Mouse (Mus musculus): Measurements from ENCODE around the gene Zfp706. TPM values are rescaled to one million over a fixed set of nuclear protein-coding genes. Genes with fewer than 3 reads are reported as not detected.
A peak's percentile ranks its signal among the peaks of the same experiment; 100 is the strongest.

Zfp706 gene
- total RNA-seq, 1 experiment, result 65.1 TPM

DNA sequence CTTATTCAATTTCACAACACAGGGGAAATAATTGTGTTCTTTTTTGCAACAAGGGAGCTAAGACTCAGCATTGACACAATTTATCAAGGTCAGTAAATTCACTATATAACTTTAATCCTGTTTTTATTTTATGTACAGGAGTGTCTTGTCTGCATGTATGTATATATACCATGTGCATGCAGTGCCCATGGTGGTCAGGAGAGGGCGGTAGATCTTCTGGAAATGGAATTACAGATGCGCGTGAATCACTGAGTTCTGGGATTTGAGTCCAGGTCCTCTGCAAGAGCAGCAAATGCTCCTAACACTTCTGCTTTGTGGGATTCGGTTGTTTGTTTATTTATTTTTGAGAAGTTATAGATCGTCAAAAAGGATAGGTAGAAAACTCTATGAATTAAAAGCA lies 37.8 kb downstream of the Zfp706 start:
- DNase-seq (ENCODE audit: low read depth, low spot score), result peak; percentile 59
- TF ChIP-seq ZNF384 (IDR thresholded peaks at IDR 0.05; ENCODE audit: low read depth, low read length) (no peak), ZC3H11A (IDR thresholded peaks at IDR 0.05; ENCODE audit: borderline replicate concordance, low read depth, low read length) (peak; percentile 85)
- Histone ChIP-seq H3K27ac (ENCODE audit: insufficient read depth, low read depth, low read length, poor library complexity, severe bottlenecking) (no peak overlapping the region), H3K4me1 (ENCODE audit: control insufficient read depth in 2 of 2, insufficient read depth in 2 of 2, low read length in 2 of 2, poor library complexity in 1 of 2) (peaks cover 3 to 18% of the 10 kb centered on the region in 2 experiments; a peak in 3 of 4 replicates), H3K4me3 (ENCODE audit: insufficient read depth in 1 of 2, low read depth in 1 of 2, low read length in 2 of 2, poor library complexity in 1 of 2, severe bottlenecking in 1 of 2) (no peak overlapping the region), H3K36me3 (ENCODE audit: control insufficient read depth, insufficient read depth, low read length, poor library complexity, severe bottlenecking) (no peaks in the 10 kb centered on the region), H3K9me3 (ENCODE audit: control insufficient read depth, insufficient read depth, low read depth, low read length) (no peaks in the 10 kb centered on the region), H3K9ac (ENCODE audit: insufficient read depth, low read depth, low read length, poor library complexity, severe bottlenecking) (no peak overlapping the region)
- in situ Hi-C loops (cut with MboI; ENCODE audit: low sequenced_read_pairs in 2 of 2, unreplicated experiment in 2 of 2), result no loop called here

DNA sequence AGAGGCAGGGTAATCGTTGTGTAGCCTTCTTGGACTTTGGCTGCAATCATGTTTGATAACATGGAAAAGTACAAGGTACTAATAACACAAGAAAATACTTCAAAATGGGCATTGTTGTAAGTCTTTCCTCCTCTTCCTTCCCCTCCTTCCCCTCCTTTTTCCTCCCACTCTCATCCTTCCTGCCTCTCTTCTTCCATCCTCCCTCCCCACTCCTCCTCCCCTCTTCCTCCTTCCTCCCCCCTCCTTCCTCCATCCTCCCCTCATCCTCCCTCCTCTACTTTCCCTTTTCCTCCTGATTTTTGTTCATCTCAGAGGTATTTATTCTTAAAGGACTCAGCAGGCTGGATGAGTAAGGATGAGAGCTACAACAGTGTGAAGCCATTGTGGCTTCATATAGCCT lies 39.3 kb downstream of the Zfp706 start:
- H3K36me3 ChIP-seq (ENCODE audit: control insufficient read depth, insufficient read depth, low read length, poor library complexity, severe bottlenecking), result no peaks in the 10 kb centered on the region
- no peak overlapping the region for H3K4me3 ChIP-seq (ENCODE audit: insufficient read depth in 1 of 2, low read depth in 1 of 2, low read length in 2 of 2, poor library complexity in 1 of 2, severe bottlenecking in 1 of 2)
- TF ChIP-seq CHD2 (IDR thresholded peaks at IDR 0.05; ENCODE audit: low read depth, low read length) (no peak), HCFC1 (IDR thresholded peaks at IDR 0.05; ENCODE audit: borderline replicate concordance, insufficient read depth, low read length) (no peak), ZC3H11A (IDR thresholded peaks at IDR 0.05; ENCODE audit: borderline replicate concordance, low read depth, low read length) (no peak), MAFK (IDR thresholded peaks at IDR 0.05; ENCODE audit: insufficient read depth, low read depth, low read length) (no peak), ZNF384 (IDR thresholded peaks at IDR 0.05; ENCODE audit: low read depth, low read length) (no peak)
- H3K9ac ChIP-seq (ENCODE audit: insufficient read depth, low read depth, low read length, poor library complexity, severe bottlenecking), result no peak overlapping the region
- H3K4me1 ChIP-seq (ENCODE audit: control insufficient read depth in 2 of 2, insufficient read depth in 2 of 2, low read length in 2 of 2, poor library complexity in 1 of 2), result peaks cover 3 to 14% of the 10 kb centered on the region in 2 experiments; a peak in 2 of 4 replicates
- no peak for DNase-seq (ENCODE audit: low read depth, low spot score)
- no peak overlapping the region for H3K27ac ChIP-seq (ENCODE audit: insufficient read depth, low read depth, low read length, poor library complexity, severe bottlenecking)
- no peaks in the 10 kb centered on the region for H3K9me3 ChIP-seq (ENCODE audit: control insufficient read depth, insufficient read depth, low read depth, low read length)
- in situ Hi-C loops (cut with MboI; ENCODE audit: low sequenced_read_pairs in 2 of 2, unreplicated experiment in 2 of 2), result no loop called here

DNA sequence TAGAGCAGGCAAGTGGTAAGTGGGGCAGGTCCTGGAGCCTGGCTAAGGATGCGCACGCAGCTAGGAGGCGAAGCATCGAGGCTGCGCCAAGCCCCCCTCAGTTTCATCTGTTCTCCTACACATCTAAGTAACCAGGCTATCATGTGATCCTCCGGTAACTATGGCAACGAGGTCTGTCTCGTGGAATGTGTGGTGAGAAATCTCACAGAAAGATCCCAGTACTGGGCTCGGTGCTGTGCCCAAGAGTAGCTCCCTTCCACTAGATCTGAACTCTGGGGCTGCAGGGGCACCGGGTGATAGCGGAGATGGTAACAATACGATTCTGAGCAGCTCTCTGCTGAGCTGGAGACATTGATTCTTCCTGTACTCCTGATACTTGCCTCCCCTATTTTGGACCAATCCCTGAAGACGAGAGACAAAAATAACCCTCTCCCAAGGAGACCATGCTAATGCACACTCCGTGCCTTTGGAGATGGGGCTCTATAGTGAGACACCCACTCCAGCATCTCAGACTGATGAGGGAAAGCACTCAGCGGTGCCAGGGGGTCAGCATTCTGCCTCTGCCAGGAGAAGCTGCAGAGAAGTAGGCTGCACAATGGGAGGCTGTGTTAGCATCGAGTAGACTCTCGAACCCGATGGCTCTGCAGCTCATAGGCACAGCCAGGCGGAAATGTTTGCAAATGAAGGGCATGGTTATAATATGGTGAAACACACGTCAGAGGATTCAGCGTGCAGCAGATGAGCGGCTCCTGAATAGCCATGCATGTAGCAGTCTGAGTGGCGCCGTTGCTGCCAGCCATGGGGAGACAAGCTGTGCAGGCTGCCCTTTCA lies 40.0 kb downstream of the Zfp706 start:
- TF ChIP-seq ZNF384 (IDR thresholded peaks at IDR 0.05; ENCODE audit: low read depth, low read length), result no peak
- no peak for TF ChIP-seq MAFK (IDR thresholded peaks at IDR 0.05; ENCODE audit: insufficient read depth, low read depth, low read length)
- TF ChIP-seq CHD2 (IDR thresholded peaks at IDR 0.05; ENCODE audit: low read depth, low read length), result no peak
- no peak for TF ChIP-seq ZC3H11A (IDR thresholded peaks at IDR 0.05; ENCODE audit: borderline replicate concordance, low read depth, low read length)
- TF ChIP-seq HCFC1 (IDR thresholded peaks at IDR 0.05; ENCODE audit: borderline replicate concordance, insufficient read depth, low read length), result no peak
- in situ Hi-C loops (cut with MboI; ENCODE audit: low sequenced_read_pairs in 2 of 2, unreplicated experiment in 2 of 2), result no loop called here
- H3K4me3 ChIP-seq (ENCODE audit: insufficient read depth in 1 of 2, low read depth in 1 of 2, low read length in 2 of 2, poor library complexity in 1 of 2, severe bottlenecking in 1 of 2), result no peak overlapping the region
- no peaks in the 10 kb centered on the region for H3K36me3 ChIP-seq (ENCODE audit: control insufficient read depth, insufficient read depth, low read length, poor library complexity, severe bottlenecking)
- peak; percentile 55 for DNase-seq (ENCODE audit: low read depth, low spot score)
- H3K4me1 ChIP-seq (ENCODE audit: control insufficient read depth in 2 of 2, insufficient read depth in 2 of 2, low read length in 2 of 2, poor library complexity in 1 of 2), result peaks cover 3 to 13% of the 10 kb centered on the region in 2 experiments; a peak in 2 of 4 replicates
- H3K9me3 ChIP-seq (ENCODE audit: control insufficient read depth, insufficient read depth, low read depth, low read length), result no peaks in the 10 kb centered on the region
- H3K9ac ChIP-seq (ENCODE audit: insufficient read depth, low read depth, low read length, poor library complexity, severe bottlenecking), result no peak overlapping the region
- H3K27ac ChIP-seq (ENCODE audit: insufficient read depth, low read depth, low read length, poor library complexity, severe bottlenecking), result no peak overlapping the region

DNA sequence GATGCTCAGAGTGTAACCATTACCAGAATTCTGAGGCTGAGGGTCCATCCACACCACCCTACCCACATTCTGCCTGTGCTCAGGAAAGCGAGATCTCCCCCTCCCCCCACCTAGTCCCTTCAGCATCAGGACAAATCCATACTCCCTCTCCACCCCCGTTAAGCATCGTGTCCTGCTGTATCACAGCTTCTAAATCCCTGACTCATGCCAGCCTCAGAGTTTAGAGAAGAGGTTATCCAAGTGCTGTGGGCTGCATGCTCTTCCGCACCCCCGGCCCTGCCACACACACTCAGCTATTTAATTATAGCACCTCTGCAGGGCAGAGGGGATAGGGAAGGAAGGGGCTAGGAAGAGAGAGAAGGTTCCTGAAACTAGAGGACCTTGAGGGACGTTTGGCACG lies 40.6 kb downstream of the Zfp706 start:
- Histone ChIP-seq H3K4me1 (ENCODE audit: control insufficient read depth in 2 of 2, insufficient read depth in 2 of 2, low read length in 2 of 2, poor library complexity in 1 of 2) (peaks cover 3 to 13% of the 10 kb centered on the region in 2 experiments; a peak in 2 of 4 replicates), H3K4me3 (ENCODE audit: insufficient read depth in 1 of 2, low read depth in 1 of 2, low read length in 2 of 2, poor library complexity in 1 of 2, severe bottlenecking in 1 of 2) (no peak overlapping the region), H3K9ac (ENCODE audit: insufficient read depth, low read depth, low read length, poor library complexity, severe bottlenecking) (no peak overlapping the region), H3K36me3 (ENCODE audit: control insufficient read depth, insufficient read depth, low read length, poor library complexity, severe bottlenecking) (no peaks in the 10 kb centered on the region), H3K9me3 (ENCODE audit: control insufficient read depth, insufficient read depth, low read depth, low read length) (no peaks in the 10 kb centered on the region), H3K27ac (ENCODE audit: insufficient read depth, low read depth, low read length, poor library complexity, severe bottlenecking) (no peak overlapping the region)
- TF ChIP-seq CHD2 (IDR thresholded peaks at IDR 0.05; ENCODE audit: low read depth, low read length) (no peak), HCFC1 (IDR thresholded peaks at IDR 0.05; ENCODE audit: borderline replicate concordance, insufficient read depth, low read length) (no peak)
- in situ Hi-C loops (cut with MboI; ENCODE audit: low sequenced_read_pairs in 2 of 2, unreplicated experiment in 2 of 2), result no loop called here
- no peak for DNase-seq (ENCODE audit: low read depth, low spot score)

Data from ES-E14 (cell line).